Mouse (Mus musculus) bone marrow macrophage, adult 2 months (primary cell): ENCODE data around the gene Eva1a.

ENCODE experiments used
- CTCF ChIP-seq: IDR thresholded peaks from 2 replicates; pipeline ENCODE4 v1.5.1; 2012; ENCODE audit warnings: low read depth, mild to moderate bottlenecking, low read length, moderate library complexity
- POLR2A ChIP-seq: IDR thresholded peaks from 2 replicates; pipeline ENCODE4 v1.6.1; 2012; ENCODE audit warnings: mild to moderate bottlenecking, low read depth, low read length, borderline replicate concordance

GRCm38 (mm10) chr6:82076364-82076763 is 35.5 kb downstream of the Eva1a start:
- no peak for TF ChIP-seq CTCF
- no peak for TF ChIP-seq POLR2A
